Mouse (Mus musculus) layer of hippocampus, postnatal 25 days (tissue): ENCODE measurements at regions not wholly inside any gene's neighbourhood (a gene's known extent, or its start where the extent isn't known, plus 50 kb on each side); places are given as distances from the start of the nearest gene placed in this dataset.

Experiments used
- DNase-seq, 2 experiments: peaks; one replicate each; pipeline ENCODE4 v3.0.0; 2022; ENCODE audit warnings: mixed read lengths in 2 of 2, low spot score in 1 of 2; ENCODE audit errors: extremely low spot score in 1 of 2

- no peak for DNase-seq
Observed at GRCm38 (mm10) chr2:178976495-178976894, 465.7 kb upstream of the Cdh4 start.

- no peak for DNase-seq
Observed at GRCm38 (mm10) chr2:178979451-178979850, 462.8 kb upstream of the Cdh4 start.

GRCm38 (mm10) chr2:178981736-178982502 is 460.3 kb upstream of the Cdh4 start:
- no peak for DNase-seq

- no peak for DNase-seq
Observed at GRCm38 (mm10) chr2:178983801-178984200, 458.4 kb upstream of the Cdh4 start.

- DNase-seq: no peak
Observed at GRCm38 (mm10) chr2:178987935-178988334, 454.3 kb upstream of the Cdh4 start.

- DNase-seq: no peak
Observed at GRCm38 (mm10) chr2:178989291-178989690, 452.9 kb upstream of the Cdh4 start.

- no peak for DNase-seq
Observed at GRCm38 (mm10) chr2:178989784-178990183, 452.4 kb upstream of the Cdh4 start.

GRCm38 (mm10) chr2:178990959-178991358 is 451.3 kb upstream of the Cdh4 start:
- no peak for DNase-seq

GRCm38 (mm10) chr2:178992334-178993116 is 449.7 kb upstream of the Cdh4 start:
- DNase-seq: no peak

GRCm38 (mm10) chr2:178997921-178998320 is 444.3 kb upstream of the Cdh4 start:
- no peak for DNase-seq

GRCm38 (mm10) chr2:179000448-179001081 is 441.7 kb upstream of the Cdh4 start:
- no peak for DNase-seq

- DNase-seq: no peak
Observed at GRCm38 (mm10) chr2:179007766-179008165, 434.5 kb upstream of the Cdh4 start.

- no peak for DNase-seq
Observed at GRCm38 (mm10) chr2:179013891-179014593, 428.2 kb upstream of the Cdh4 start.

GRCm38 (mm10) chr2:179022675-179023194 is 419.5 kb upstream of the Cdh4 start:
- DNase-seq: no peak

GRCm38 (mm10) chr2:179024225-179024624 is 418.0 kb upstream of the Cdh4 start:
- DNase-seq: no peak

GRCm38 (mm10) chr2:179033171-179033570 is 409.1 kb upstream of the Cdh4 start:
- no peak for DNase-seq

GRCm38 (mm10) chr2:179035446-179035845 is 406.8 kb upstream of the Cdh4 start:
- DNase-seq: no peak

GRCm38 (mm10) chr2:179039697-179040096 is 402.5 kb upstream of the Cdh4 start:
- no peak for DNase-seq

GRCm38 (mm10) chr2:179043671-179044070 is 398.6 kb upstream of the Cdh4 start:
- peak; percentile 17 to 21 for DNase-seq

- no peak for DNase-seq
Observed at GRCm38 (mm10) chr2:179045361-179045760, 396.9 kb upstream of the Cdh4 start.
